ENCODE assay signal across 11 mouse cellular contexts in genomic region chr3:107207625-107208253, GRCm38 (mm10). TPM values are rescaled to one million over a fixed set of nuclear protein-coding genes. Genes with fewer than 3 reads are reported as not detected.
DNase-seq lines count a peak whose midpoint lies in the region; ATAC-seq and TF ChIP-seq lines count a peak whose summit lies in the region.
"Had no signal": no experiment of that assay in that cellular context is flagged by ENCODE, and none has a peak within 500 bp of the region (broad histone marks: within the 10 kb centered on the region; RNA-seq: fewer than 3 reads in every experiment).

No protein-coding gene starts in this region.

- no peak overlapping the region for H3K9ac ChIP-seq in kidney, postnatal 0 days (ENCODE audit: low read depth, low read length)
- H3K9ac ChIP-seq in hindbrain, embryonic 12.5 days = no peak overlapping the region
- no peak overlapping the region for H3K9ac ChIP-seq in midbrain, embryonic 11.5 days (ENCODE audit: low read length)
- H3K9ac ChIP-seq: liver, embryonic 14.5 days; stomach, embryonic 15.5 days had no signal

- no peak overlapping the region for H3K4me3 ChIP-seq in kidney, postnatal 0 days (replicated peaks; ENCODE audit: low read depth, low read length)
- H3K4me3 ChIP-seq in hindbrain, embryonic 12.5 days = no peak overlapping the region
- H3K4me3 ChIP-seq in midbrain, embryonic 11.5 days (ENCODE audit: low read depth, low read length) = no peak overlapping the region
- H3K4me3 ChIP-seq: stomach, embryonic 15.5 days had no signal

- no peak; the same call in 1 of the 2 replicates for ATAC-seq in kidney, postnatal 0 days (replicated peaks; ENCODE audit: low FRiP score, low read depth)
- peak; percentile 68 for ATAC-seq in hindbrain, embryonic 12.5 days (ENCODE audit: low FRiP score)
- ATAC-seq in midbrain, embryonic 11.5 days (ENCODE audit: low FRiP score) = 0 out of 2 replicates have a peak, but pooled peaks have one; percentile 31

- no peaks in the 10 kb centered on the region for H3K4me1 ChIP-seq in kidney, postnatal 0 days (replicated peaks; ENCODE audit: insufficient read depth, low read length)
- peaks cover 27% of the 10 kb centered on the region for H3K4me1 ChIP-seq in hindbrain, embryonic 12.5 days
- H3K4me1 ChIP-seq in midbrain, embryonic 11.5 days (ENCODE audit: control insufficient read depth, insufficient read depth, low read length) = peaks cover 5% of the 10 kb centered on the region
- H3K4me1 ChIP-seq: stomach, embryonic 15.5 days had no signal

- WGBS in kidney, postnatal 0 days = 64% methylated on average over 7 of the region's 7 CpGs
- WGBS in hindbrain, embryonic 12.5 days = 42% methylated on average over 7 of the region's 7 CpGs
- WGBS in midbrain, embryonic 11.5 days = 76% methylated on average over 7 of the region's 7 CpGs

- no peak for TF ChIP-seq CTCF in kidney, postnatal 0 days (IDR thresholded peaks at IDR 0.05; ENCODE audit: low read depth)

- no peak overlapping the region for H3K4me2 ChIP-seq in kidney, postnatal 0 days (ENCODE audit: low read length)
- H3K4me2 ChIP-seq in hindbrain, embryonic 12.5 days (replicated peaks) = no peak overlapping the region
- no peak overlapping the region for H3K4me2 ChIP-seq in midbrain, embryonic 11.5 days
- H3K4me2 ChIP-seq: stomach, embryonic 15.5 days had no signal

- no peaks in the 10 kb centered on the region for H3K27me3 ChIP-seq in kidney, postnatal 0 days (ENCODE audit: insufficient read depth, low read length)
- no peaks in the 10 kb centered on the region for H3K27me3 ChIP-seq in hindbrain, embryonic 12.5 days
- H3K27me3 ChIP-seq in midbrain, embryonic 11.5 days (ENCODE audit: control insufficient read depth, insufficient read depth, low read length) = no peaks in the 10 kb centered on the region
- H3K27me3 ChIP-seq: stomach, embryonic 15.5 days had no signal

- no peaks in the 10 kb centered on the region for H3K36me3 ChIP-seq in kidney, postnatal 0 days (ENCODE audit: insufficient read depth, low read length)
- no peaks in the 10 kb centered on the region for H3K36me3 ChIP-seq in hindbrain, embryonic 12.5 days
- no peaks in the 10 kb centered on the region for H3K36me3 ChIP-seq in midbrain, embryonic 11.5 days (ENCODE audit: control insufficient read depth, insufficient read depth, low read length)
- H3K36me3 ChIP-seq: stomach, embryonic 15.5 days had no signal

- H3K27ac ChIP-seq in kidney, postnatal 0 days = no peak overlapping the region
- peak overlapping the region; percentile 62 for H3K27ac ChIP-seq in hindbrain, embryonic 12.5 days
- no peak overlapping the region for H3K27ac ChIP-seq in midbrain, embryonic 11.5 days (ENCODE audit: low read depth, low read length)
- H3K27ac ChIP-seq: liver, embryonic 14.5 days; stomach, embryonic 15.5 days had no signal

- peak; percentile 27 for DNase-seq in kidney, postnatal 0 days (ENCODE audit: low spot score)
- DNase-seq in kidney, adult 18-20 months = no peak
- peak; percentile 29 for DNase-seq in embryo, embryonic 10.5 days (ENCODE audit: low spot score)
- DNase-seq in midbrain, embryonic 11.5 days (ENCODE audit: low spot score, missing footprints) = peak; percentile 76
- DNase-seq in urinary bladder, postnatal 25 days (ENCODE audit: low spot score) = no peak
- no peak for DNase-seq in thymus, postnatal 0 days (ENCODE audit: low spot score)
- DNase-seq in MN1 (ENCODE audit: low spot score) = no peak

- no peaks in the 10 kb centered on the region for H3K9me3 ChIP-seq in kidney, postnatal 0 days (replicated peaks; ENCODE audit: low read length)
- H3K9me3 ChIP-seq in hindbrain, embryonic 12.5 days (replicated peaks) = no peaks in the 10 kb centered on the region
- no peaks in the 10 kb centered on the region for H3K9me3 ChIP-seq in midbrain, embryonic 11.5 days (ENCODE audit: control insufficient read depth, low read length)
- H3K9me3 ChIP-seq: stomach, embryonic 15.5 days had no signal

RNA-seq across cellular contexts. Expression of gene Cym, which starts 13.8 kb away (rescaled TPM):
- 0.93 and 1.2 TPM in 2 replicates for polyA plus RNA-seq in kidney, postnatal 0 days (2015; fragmentation: Nextera tagmentation; extraction: Ambion mirVana)
- polyA plus RNA-seq in hindbrain, embryonic 12.5 days (2016; fragmentation: Nextera tagmentation; extraction: Ambion mirVana) = not detected in 2 replicates
- not detected in 2 replicates for polyA plus RNA-seq in midbrain, embryonic 11.5 days (2014; fragmentation: Nextera tagmentation; extraction: Ambion mirVana)
- 1.2 and 1.3 TPM in 2 replicates for polyA plus RNA-seq in thymus, postnatal 0 days (2015; fragmentation: Nextera tagmentation; extraction: Ambion mirVana)

RNA-seq across cellular contexts. Expression of gene A630076J17Rik, which starts 22.7 kb away (rescaled TPM):
- polyA plus RNA-seq in kidney, postnatal 0 days (2015; fragmentation: Nextera tagmentation; extraction: Ambion mirVana) = not detected in 2 replicates
- polyA plus RNA-seq in hindbrain, embryonic 12.5 days (2016; fragmentation: Nextera tagmentation; extraction: Ambion mirVana) = not detected in 2 replicates
- not detected in 2 replicates for polyA plus RNA-seq in midbrain, embryonic 11.5 days (2014; fragmentation: Nextera tagmentation; extraction: Ambion mirVana)
- polyA plus RNA-seq in thymus, postnatal 0 days (2015; fragmentation: Nextera tagmentation; extraction: Ambion mirVana) = 0.92 and 1.7 TPM in 2 replicates
- polyA plus RNA-seq: liver, embryonic 14.5 days had no signal

RNA-seq across cellular contexts. Expression of gene Kcna10, which starts 24.9 kb away (rescaled TPM):
- polyA plus RNA-seq in kidney, postnatal 0 days (2015; fragmentation: Nextera tagmentation; extraction: Ambion mirVana) = not detected in 2 replicates
- not detected in 2 replicates for polyA plus RNA-seq in hindbrain, embryonic 12.5 days (2016; fragmentation: Nextera tagmentation; extraction: Ambion mirVana)
- polyA plus RNA-seq in midbrain, embryonic 11.5 days (2014; fragmentation: Nextera tagmentation; extraction: Ambion mirVana) = not detected in 2 replicates
- polyA plus RNA-seq in thymus, postnatal 0 days (2015; fragmentation: Nextera tagmentation; extraction: Ambion mirVana) = not detected in 2 replicates
- polyA plus RNA-seq: gonadal fat pad, adult 2 months; liver, embryonic 14.5 days; stomach, embryonic 15.5 days had no signal

RNA-seq across cellular contexts. Expression of gene Prok1, which starts 31.8 kb away (rescaled TPM):
- polyA plus RNA-seq in kidney, postnatal 0 days (2015; fragmentation: Nextera tagmentation; extraction: Ambion mirVana) = 0.09 and 0.17 TPM in 2 replicates
- not detected in 2 replicates for polyA plus RNA-seq in hindbrain, embryonic 12.5 days (2016; fragmentation: Nextera tagmentation; extraction: Ambion mirVana)
- 0.07 TPM in 1 of 2 replicates, not detected in the other for polyA plus RNA-seq in midbrain, embryonic 11.5 days (2014; fragmentation: Nextera tagmentation; extraction: Ambion mirVana)
- 0.08 and 0.22 TPM in 2 replicates for polyA plus RNA-seq in thymus, postnatal 0 days (2015; fragmentation: Nextera tagmentation; extraction: Ambion mirVana)

Comparison
In these comparisons a context has a peak if more than half of its experiments do, and no peak if none do; other contexts are left out.
1. DNase-seq: peak in kidney, postnatal 0 days (single experiment), embryo, embryonic 10.5 days (single experiment) and midbrain, embryonic 11.5 days (single experiment); none in kidney, adult 18-20 months (single experiment), urinary bladder, postnatal 25 days (single experiment), thymus, postnatal 0 days (single experiment) and MN1 (single experiment).